ENCODE assay signal across 8 mouse cellular contexts in genomic region chr10:110976046-110976445, GRCm38 (mm10). TPM values are rescaled to one million over a fixed set of nuclear protein-coding genes. Genes with fewer than 3 reads are reported as not detected.
DNase-seq lines count a peak whose midpoint lies in the region; ATAC-seq and TF ChIP-seq lines count a peak whose summit lies in the region.

No protein-coding gene starts in this region.

- no peak overlapping the region for H3K9ac ChIP-seq in liver, embryonic 14.5 days (replicated peaks)

- no peaks in the 10 kb centered on the region for H3K27me3 ChIP-seq in liver, embryonic 14.5 days (ENCODE audit: control insufficient read depth, insufficient read depth, low read length)

- DNase-seq in left cerebral cortex, adult 2 months (ENCODE audit: extremely low spot score in 1 of 2, low spot score in 2 of 2) = peak in 1 of 2 experiments; percentile 33
- DNase-seq in left cerebral cortex, adult 9 months (ENCODE audit: low spot score in 2 of 2) = no peak
- peak; percentile 31 for DNase-seq in MEL-GATA-1-ER (ENCODE audit: extremely low read depth, low read depth)
- peak; percentile 35 for DNase-seq in cerebellum, adult 8-10 months
- DNase-seq in heart, postnatal 10 days = peak; percentile 46 to 53
- DNase-seq in liver, embryonic 14.5 days (ENCODE audit: low read depth in 3 of 3, low spot score in 3 of 3) = no peak
- no peak for DNase-seq in left cerebral cortex, adult 11 months (ENCODE audit: low spot score)

- no peak overlapping the region for H3K27ac ChIP-seq in left cerebral cortex, adult 2 months
- no peak overlapping the region for H3K27ac ChIP-seq in liver, embryonic 14.5 days

- no peak overlapping the region for H3K4me3 ChIP-seq in left cerebral cortex, adult 2 months
- H3K4me3 ChIP-seq in liver, embryonic 14.5 days (ENCODE audit: insufficient read depth in 1 of 2, low read depth in 2 of 2, low read length in 2 of 2) = no peak overlapping the region

- 6% methylated on average over 1 of the region's 1 CpGs for WGBS in liver, embryonic 14.5 days (ENCODE audit: insufficient replicate concordance)

- no peaks in the 10 kb centered on the region for H3K9me3 ChIP-seq in liver, embryonic 14.5 days (ENCODE audit: control insufficient read depth, low read length)

- peak; percentile 78 for TF ChIP-seq CTCF in left cerebral cortex, adult 2 months (IDR thresholded peaks at IDR 0.05)
- TF ChIP-seq CTCF in liver, embryonic 14.5 days (IDR thresholded peaks at IDR 0.05; ENCODE audit: low read depth) = peak; percentile 70

- no peaks in the 10 kb centered on the region for H3K36me3 ChIP-seq in liver, embryonic 14.5 days (replicated peaks; ENCODE audit: control insufficient read depth, insufficient read depth, low read depth)

- no peak overlapping the region for H3K4me2 ChIP-seq in liver, embryonic 14.5 days (ENCODE audit: low read depth)

- intact Hi-C loops in left cerebral cortex, adult 2 months (cut with DNase I) = loop anchor here (1.0 to 2.0 kb wide), 2 partner anchors 124 to 181 kb away; no protein-coding TSS in a partner anchor
- intact Hi-C loops in heart, postnatal 10 days (cut with DNase I) = loop anchor here (1.0 kb wide), 2 partner anchors 124 to 182 kb away; no protein-coding TSS in a partner anchor

- no peak for TF ChIP-seq EP300 in liver, embryonic 14.5 days (IDR thresholded peaks at IDR 0.05; ENCODE audit: low read depth)

- no peak for ATAC-seq in liver, embryonic 14.5 days (ENCODE audit: insufficient read depth)
- ATAC-seq in neutrophil, adult 5-6 weeks (ENCODE audit: extremely low read depth, insufficient number of reproducible peaks, low FRiP score, poor library complexity, severe bottlenecking) = peak; percentile 67; the same call in 1 of the 2 replicates

- H3K4me1 ChIP-seq in liver, embryonic 14.5 days (replicated peaks; ENCODE audit: control insufficient read depth in 2 of 2, insufficient read depth in 2 of 2, low read length in 1 of 2) = 0 out of 4 replicates have a peak, but pooled peaks cover 0 to 6% of the 10 kb centered on the region in 2 experiments

RNA-seq across cellular contexts. Expression of gene Zdhhc17, which starts 33.9 kb away (rescaled TPM):
- total RNA-seq in left cerebral cortex, adult 2 months (2021) = 100 to 1,000 TPM; 113 to 128 TPM
- 10 to 100 TPM; 25.3 to 29.7 TPM for total RNA-seq in heart, postnatal 10 days (2021)
- 4.5 and 5.9 TPM in 2 replicates for polyA plus RNA-seq in liver, embryonic 14.5 days (2012; rRNA removed)
- 4.0 and 4.6 TPM in 2 replicates for polyA plus RNA-seq in liver, embryonic 14.5 days (2014; fragmentation: Nextera tagmentation; extraction: Ambion mirVana)
- 59.1 and 60.2 TPM in 2 replicates for total RNA-seq in neutrophil, adult 5-6 weeks (2017)

RNA-seq across cellular contexts. Expression of gene Csrp2, which starts 56.5 kb away (rescaled TPM):
- total RNA-seq in left cerebral cortex, adult 2 months (2021) = 10 to 100 TPM in 1 of 2 experiments, 1 to 10 TPM in 1; 7.0 to 10.7 TPM
- total RNA-seq in heart, postnatal 10 days (2021) = 100 to 1,000 TPM; 155 to 161 TPM
- polyA plus RNA-seq in liver, embryonic 14.5 days (2012; rRNA removed) = 8.5 and 13.7 TPM in 2 replicates
- 14.8 and 15.1 TPM in 2 replicates for polyA plus RNA-seq in liver, embryonic 14.5 days (2014; fragmentation: Nextera tagmentation; extraction: Ambion mirVana)
- 24.8 and 36.5 TPM in 2 replicates for total RNA-seq in neutrophil, adult 5-6 weeks (2017)

Comparison
In these comparisons a context has a peak if more than half of its experiments do, and no peak if none do; other contexts are left out.
1. DNase-seq: peak in MEL-GATA-1-ER (single experiment), cerebellum, adult 8-10 months (single experiment) and heart, postnatal 10 days (2 of 2); none in left cerebral cortex, adult 9 months (0 of 2), liver, embryonic 14.5 days (0 of 3) and left cerebral cortex, adult 11 months (single experiment).